Mouse (Mus musculus): Measurements from ENCODE around the gene Heatr6.

DNA sequence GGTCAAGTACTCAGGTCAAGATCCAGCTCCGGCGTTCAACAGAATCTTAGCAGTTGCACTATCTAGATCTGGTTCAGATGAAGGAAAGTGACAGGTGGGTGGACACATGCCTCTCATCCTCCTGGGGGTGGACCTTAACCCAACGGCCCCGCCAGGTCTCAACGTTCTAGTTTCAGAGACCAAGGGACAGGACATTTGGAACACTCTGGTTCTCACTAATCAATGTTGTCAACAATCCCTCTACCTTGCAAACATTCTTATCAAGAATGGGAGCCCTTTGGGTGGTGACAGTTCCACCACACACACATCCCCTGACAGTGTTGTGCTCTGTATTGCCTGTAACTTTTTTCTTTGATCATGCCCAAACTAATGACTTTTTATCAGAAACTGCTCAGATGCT, 11.7 kb upstream of the Heatr6 start:
- TF ChIP-seq CTCF (conservative IDR thresholded peaks at IDR 0.05; ENCODE audit: low read length), result no peak
- no peak for TF ChIP-seq NANOG (IDR thresholded peaks at IDR 0.05; ENCODE audit: borderline replicate concordance, low read length)
- no peak for TF ChIP-seq POU5F1 (IDR thresholded peaks at IDR 0.05; ENCODE audit: borderline replicate concordance, low read length)

Measured in E14TG2a.4 (cell line).